16 mouse cellular contexts compared by ENCODE assay signal in the genomic region with DNA sequence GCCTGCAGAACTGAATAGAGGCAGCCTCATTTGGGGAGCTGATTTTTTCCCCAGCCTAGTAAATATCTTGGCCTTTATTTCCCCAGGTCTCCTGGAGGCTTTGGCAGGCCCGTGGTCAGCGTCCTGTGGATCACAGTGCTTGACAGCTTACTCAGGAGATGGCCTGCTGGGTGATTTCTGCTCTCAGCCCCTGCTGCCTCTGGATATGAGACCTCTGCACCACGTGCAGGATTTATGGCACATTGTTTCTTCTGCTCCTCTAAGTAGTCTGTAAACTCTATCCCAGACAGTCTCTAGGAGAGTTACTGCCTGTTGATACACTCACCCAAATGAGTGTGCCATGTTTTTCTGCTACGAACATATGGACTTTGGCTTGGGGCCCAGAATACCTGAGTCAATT.
DNase-seq lines count a peak whose midpoint lies in the region; ATAC-seq lines count a peak whose summit lies in the region.
"Had no signal": no experiment of that assay in that cellular context is flagged by ENCODE, and none has a peak within 500 bp of the region (broad histone marks: within the 10 kb centered on the region; RNA-seq: fewer than 3 reads in every experiment).

No protein-coding gene starts in this region.

- H3K4me1 ChIP-seq in forebrain, embryonic 10.5 days: peaks cover 20% of the 10 kb centered on the region
- peaks cover 3% of the 10 kb centered on the region for H3K4me1 ChIP-seq in forebrain, embryonic 15.5 days
- peaks cover 4% of the 10 kb centered on the region; the same call in 1 of the 2 replicates for H3K4me1 ChIP-seq in midbrain, embryonic 11.5 days (ENCODE audit: control insufficient read depth, insufficient read depth, low read length)
- H3K4me1 ChIP-seq in midbrain, embryonic 16.5 days (ENCODE audit: control insufficient read depth, insufficient read depth, low read length): peaks cover 2% of the 10 kb centered on the region; the same call in 1 of the 2 replicates
- H3K4me1 ChIP-seq in neural tube, embryonic 13.5 days (replicated peaks): peaks cover 11% of the 10 kb centered on the region
- H3K4me1 ChIP-seq: liver, embryonic 12.5 days had no signal

- 30% methylated on average over 4 of the region's 4 CpGs for WGBS in forebrain, embryonic 10.5 days
- 12% methylated on average over 4 of the region's 4 CpGs for WGBS in forebrain, embryonic 15.5 days
- WGBS in midbrain, embryonic 11.5 days: 23% methylated on average over 4 of the region's 4 CpGs
- WGBS in midbrain, embryonic 16.5 days: 13% methylated on average over 4 of the region's 4 CpGs
- WGBS in neural tube, embryonic 13.5 days: 14% methylated on average over 4 of the region's 4 CpGs

- no peaks in the 10 kb centered on the region for H3K36me3 ChIP-seq in forebrain, embryonic 10.5 days (replicated peaks)
- H3K36me3 ChIP-seq in forebrain, embryonic 15.5 days: no peaks in the 10 kb centered on the region
- no peaks in the 10 kb centered on the region for H3K36me3 ChIP-seq in midbrain, embryonic 11.5 days (ENCODE audit: control insufficient read depth, insufficient read depth, low read length)
- H3K36me3 ChIP-seq in midbrain, embryonic 16.5 days (ENCODE audit: control insufficient read depth, insufficient read depth, low read length): no peaks in the 10 kb centered on the region
- H3K36me3 ChIP-seq in neural tube, embryonic 13.5 days: no peaks in the 10 kb centered on the region
- H3K36me3 ChIP-seq: liver, embryonic 12.5 days had no signal

- H3K9me3 ChIP-seq in forebrain, embryonic 10.5 days: no peaks in the 10 kb centered on the region
- H3K9me3 ChIP-seq in forebrain, embryonic 15.5 days: no peaks in the 10 kb centered on the region
- H3K9me3 ChIP-seq in midbrain, embryonic 11.5 days (ENCODE audit: control insufficient read depth, low read length): no peaks in the 10 kb centered on the region
- H3K9me3 ChIP-seq in midbrain, embryonic 16.5 days (replicated peaks; ENCODE audit: control insufficient read depth, low read length, poor library complexity, severe bottlenecking): no peaks in the 10 kb centered on the region
- no peaks in the 10 kb centered on the region for H3K9me3 ChIP-seq in neural tube, embryonic 13.5 days
- H3K9me3 ChIP-seq: liver, embryonic 12.5 days had no signal

- H3K27me3 ChIP-seq in forebrain, embryonic 10.5 days (ENCODE audit: poor library complexity, severe bottlenecking): no peaks in the 10 kb centered on the region
- H3K27me3 ChIP-seq in forebrain, embryonic 15.5 days: no peaks in the 10 kb centered on the region
- H3K27me3 ChIP-seq in midbrain, embryonic 11.5 days (ENCODE audit: control insufficient read depth, insufficient read depth, low read length): no peaks in the 10 kb centered on the region
- H3K27me3 ChIP-seq in midbrain, embryonic 16.5 days (ENCODE audit: control insufficient read depth, insufficient read depth, low read depth, low read length): no peaks in the 10 kb centered on the region
- no peaks in the 10 kb centered on the region for H3K27me3 ChIP-seq in neural tube, embryonic 13.5 days
- H3K27me3 ChIP-seq: liver, embryonic 12.5 days had no signal

- H3K9ac ChIP-seq in forebrain, embryonic 15.5 days (replicated peaks): no peak overlapping the region
- no peak overlapping the region for H3K9ac ChIP-seq in midbrain, embryonic 11.5 days (ENCODE audit: low read length)
- H3K9ac ChIP-seq in midbrain, embryonic 16.5 days (ENCODE audit: low read depth, low read length): no peak overlapping the region
- H3K9ac ChIP-seq in neural tube, embryonic 13.5 days: no peak overlapping the region
- H3K9ac ChIP-seq: hindbrain, embryonic 14.5 days; liver, embryonic 12.5 days had no signal

- no peak for DNase-seq in forebrain, embryonic 10.5 days (ENCODE audit: extremely low spot score, low spot score)
- peak; percentile 62 for DNase-seq in midbrain, embryonic 11.5 days (ENCODE audit: low spot score, missing footprints)
- DNase-seq in embryo, embryonic 11 days: peak; percentile 28
- no peak for DNase-seq in right cerebral cortex, postnatal 14 days
- no peak for DNase-seq in lung, adult 18-20 months
- DNase-seq: adrenal gland, postnatal 36 days; kidney, adult 8-10 months; layer of hippocampus, postnatal 36 days; lung, postnatal 14 days; thymus, postnatal 36 days had no signal

- H3K4me2 ChIP-seq in forebrain, embryonic 15.5 days (replicated peaks): no peak overlapping the region
- no peak overlapping the region for H3K4me2 ChIP-seq in midbrain, embryonic 11.5 days
- no peak overlapping the region for H3K4me2 ChIP-seq in midbrain, embryonic 16.5 days (ENCODE audit: low read length)
- H3K4me2 ChIP-seq in neural tube, embryonic 13.5 days: no peak overlapping the region
- H3K4me2 ChIP-seq: hindbrain, embryonic 14.5 days; liver, embryonic 12.5 days had no signal

- no peak for ATAC-seq in forebrain, embryonic 15.5 days (replicated peaks)
- ATAC-seq in midbrain, embryonic 11.5 days (ENCODE audit: low FRiP score): peak; percentile 50; the same call in 1 of the 2 replicates
- no peak for ATAC-seq in midbrain, embryonic 16.5 days
- ATAC-seq in neural tube, embryonic 13.5 days (ENCODE audit: low read depth): peak; percentile 63; the same call in 1 of the 2 replicates
- ATAC-seq: liver, embryonic 12.5 days had no signal

- H3K4me3 ChIP-seq in forebrain, embryonic 10.5 days: no peak overlapping the region
- no peak overlapping the region for H3K4me3 ChIP-seq in forebrain, embryonic 15.5 days
- no peak overlapping the region for H3K4me3 ChIP-seq in midbrain, embryonic 11.5 days (ENCODE audit: low read depth, low read length)
- H3K4me3 ChIP-seq in midbrain, embryonic 16.5 days (ENCODE audit: low read depth, low read length): no peak overlapping the region
- no peak overlapping the region for H3K4me3 ChIP-seq in neural tube, embryonic 13.5 days
- H3K4me3 ChIP-seq: liver, embryonic 12.5 days; myocyte had no signal

- peak overlapping the region; percentile 46 for H3K27ac ChIP-seq in forebrain, embryonic 10.5 days
- H3K27ac ChIP-seq in forebrain, embryonic 15.5 days (replicated peaks): no peak overlapping the region
- no peak overlapping the region for H3K27ac ChIP-seq in midbrain, embryonic 11.5 days (ENCODE audit: low read depth, low read length)
- no peak overlapping the region for H3K27ac ChIP-seq in midbrain, embryonic 16.5 days (ENCODE audit: low read length)
- no peak overlapping the region for H3K27ac ChIP-seq in neural tube, embryonic 13.5 days (replicated peaks)
- H3K27ac ChIP-seq: hindbrain, embryonic 14.5 days; liver, embryonic 12.5 days had no signal

Comparison
In these comparisons a context has a peak if more than half of its experiments do, and no peak if none do; other contexts are left out.
1. ATAC-seq: peak in midbrain, embryonic 11.5 days (single experiment) and neural tube, embryonic 13.5 days (single experiment); none in forebrain, embryonic 15.5 days (single experiment) and midbrain, embryonic 16.5 days (single experiment).
2. DNase-seq: peak in midbrain, embryonic 11.5 days (single experiment) and embryo, embryonic 11 days (single experiment); none in forebrain, embryonic 10.5 days (single experiment), right cerebral cortex, postnatal 14 days (single experiment) and lung, adult 18-20 months (0 of 2).